Mouse (Mus musculus) midbrain, embryonic 13.5 days (tissue): Measurements from ENCODE around the gene Toe1. TPM values are rescaled to one million over a fixed set of nuclear protein-coding genes. Genes with fewer than 3 reads are reported as not detected.

Experiments
- polyA plus RNA-seq: library from polyadenylated mRNA; unstranded; fragments of >200 nt; fragmentation: Nextera tagmentation; extraction: Ambion mirVana; gene quantifications from 2 replicates; pipeline ENCODE4 v1.2.1, GENCODE M21; 2015

The Toe1 gene
- polyA plus RNA-seq, 1 experiment from 2014 or later, result 33.1 TPM

Other genes with a start within 250 kb of the Toe1 start
- gene Gpbp1l1, start 250.0 kb downstream of the Toe1 start, polyA plus RNA-seq, result 22.9 and 24.6 TPM in 2 replicates
- 5.8 and 5.9 TPM in 2 replicates for gene Ccdc17, start 211.0 kb downstream of the Toe1 start, polyA plus RNA-seq
- 131 and 148 TPM in 2 replicates for gene Nasp, start 179.7 kb downstream of the Toe1 start, polyA plus RNA-seq
- gene Akr1a1, start 156.0 kb downstream of the Toe1 start, polyA plus RNA-seq, result 613 and 617 TPM in 2 replicates
- 516 and 536 TPM in 2 replicates for gene Prdx1, start 122.1 kb downstream of the Toe1 start, polyA plus RNA-seq
- 29.6 and 29.8 TPM in 2 replicates for gene Mmachc, start 99.2 kb downstream of the Toe1 start, polyA plus RNA-seq
- 18.8 and 18.9 TPM in 2 replicates for gene Ccdc163, start 99.1 kb downstream of the Toe1 start, polyA plus RNA-seq
- 3.7 and 4.1 TPM in 2 replicates for gene Tesk2, start 86.7 kb downstream of the Toe1 start, polyA plus RNA-seq
- gene Mutyh, start 83 bp upstream of the Toe1 start, polyA plus RNA-seq, result 10.2 and 10.6 TPM in 2 replicates
- 0.62 and 1.0 TPM in 2 replicates for gene Hpdl, start 14.1 kb upstream of the Toe1 start, polyA plus RNA-seq
- 9.5 and 9.9 TPM in 2 replicates for gene Zswim5, start 69.7 kb upstream of the Toe1 start, polyA plus RNA-seq
- gene Urod, start 186.8 kb upstream of the Toe1 start, polyA plus RNA-seq, result 73.4 and 73.6 TPM in 2 replicates
- 18.3 and 20.2 TPM in 2 replicates for gene Hectd3, start 187.7 kb upstream of the Toe1 start, polyA plus RNA-seq
- gene Eif2b3, start 211.8 kb upstream of the Toe1 start, polyA plus RNA-seq, result 45.5 and 50.2 TPM in 2 replicates